ENCODE assay signal across 8 mouse cellular contexts in genomic region chr5:100499243-100499642, GRCm38 (mm10). TPM values are rescaled to one million over a fixed set of nuclear protein-coding genes. Genes with fewer than 3 reads are reported as not detected.
DNase-seq lines count a peak whose midpoint lies in the region; ATAC-seq and TF ChIP-seq lines count a peak whose summit lies in the region.

No protein-coding gene starts in this region.

- peak overlapping the region; percentile 43 for H3K9ac ChIP-seq in ES-Bruce4 (ENCODE audit: low read depth, poor library complexity, severe bottlenecking)
- no peak overlapping the region for H3K9ac ChIP-seq in forebrain, embryonic 16.5 days (replicated peaks; ENCODE audit: low read depth, low read length)
- peak overlapping the region; percentile 91 for H3K9ac ChIP-seq in liver, embryonic 15.5 days

- H3K4me1 ChIP-seq in ES-Bruce4 (ENCODE audit: control insufficient read depth, insufficient read depth, low read length), result no peaks in the 10 kb centered on the region
- peaks cover 22% of the 10 kb centered on the region for H3K4me1 ChIP-seq in forebrain, embryonic 16.5 days (replicated peaks; ENCODE audit: control insufficient read depth, insufficient read depth, low read length)
- peaks cover 41% of the 10 kb centered on the region for H3K4me1 ChIP-seq in liver, embryonic 15.5 days (replicated peaks)

- TF ChIP-seq POLR2A in ES-Bruce4 (IDR thresholded peaks at IDR 0.05; ENCODE audit: insufficient read depth, low read length), result no peak

- no peaks in the 10 kb centered on the region for H3K9me3 ChIP-seq in ES-Bruce4 (replicated peaks; ENCODE audit: control insufficient read depth, insufficient read depth, low read length, poor library complexity, severe bottlenecking)
- no peaks in the 10 kb centered on the region for H3K9me3 ChIP-seq in forebrain, embryonic 16.5 days (ENCODE audit: control insufficient read depth, low read length)
- no peaks in the 10 kb centered on the region for H3K9me3 ChIP-seq in liver, embryonic 15.5 days (replicated peaks)

- no peaks in the 10 kb centered on the region for H3K36me3 ChIP-seq in ES-Bruce4 (ENCODE audit: control insufficient read depth, insufficient read depth, low read length, poor library complexity, severe bottlenecking)
- no peaks in the 10 kb centered on the region for H3K36me3 ChIP-seq in forebrain, embryonic 16.5 days (ENCODE audit: control insufficient read depth, insufficient read depth)
- H3K36me3 ChIP-seq in liver, embryonic 15.5 days (replicated peaks), result no peaks in the 10 kb centered on the region

- WGBS in forebrain, embryonic 16.5 days, result 25% methylated on average over 2 of the region's 2 CpGs
- 8% methylated on average over 2 of the region's 2 CpGs for WGBS in liver, embryonic 15.5 days (ENCODE audit: insufficient replicate concordance)

- TF ChIP-seq CTCF in ES-Bruce4 (IDR thresholded peaks at IDR 0.05; ENCODE audit: low read depth, low read length), result no peak

- no peaks in the 10 kb centered on the region for H3K27me3 ChIP-seq in ES-Bruce4 (ENCODE audit: control insufficient read depth, insufficient read depth, low read length, poor library complexity, severe bottlenecking)
- H3K27me3 ChIP-seq in forebrain, embryonic 16.5 days (replicated peaks; ENCODE audit: control insufficient read depth, insufficient read depth, low read length), result no peaks in the 10 kb centered on the region
- 0 out of 2 replicates have a peak, but pooled peaks cover 3% of the 10 kb centered on the region for H3K27me3 ChIP-seq in liver, embryonic 15.5 days

- peak overlapping the region; percentile 99 for H3K4me2 ChIP-seq in forebrain, embryonic 16.5 days (ENCODE audit: low read length)
- peak overlapping the region; percentile 94 for H3K4me2 ChIP-seq in liver, embryonic 15.5 days

- no peak for ATAC-seq in forebrain, embryonic 16.5 days
- no peak for ATAC-seq in liver, embryonic 15.5 days (ENCODE audit: insufficient read depth)

- H3K27ac ChIP-seq in ES-Bruce4 (ENCODE audit: insufficient read depth, low read length), result no peak overlapping the region
- no peak overlapping the region for H3K27ac ChIP-seq in forebrain, embryonic 16.5 days (ENCODE audit: low read length)
- H3K27ac ChIP-seq in liver, embryonic 15.5 days (replicated peaks), result peak overlapping the region; percentile 97

- no peak for TF ChIP-seq EP300 in ES-Bruce4 (IDR thresholded peaks at IDR 0.05; ENCODE audit: insufficient read depth, low read depth, low read length)

- DNase-seq in heart, adult 11 months, result peak; percentile 12
- DNase-seq in heart, adult 9 months (ENCODE audit: low spot score in 2 of 2), result no peak
- no peak for DNase-seq in thymus, postnatal 4 days
- no peak for DNase-seq in thymus, postnatal 36 days
- no peak for DNase-seq in cerebellum, postnatal 14 days

- no peak overlapping the region for H3K4me3 ChIP-seq in ES-Bruce4 (ENCODE audit: low read depth, low read length)
- peak overlapping the region; percentile 75 for H3K4me3 ChIP-seq in forebrain, embryonic 16.5 days (replicated peaks; ENCODE audit: low read length)
- peak overlapping the region; percentile 79 for H3K4me3 ChIP-seq in liver, embryonic 15.5 days (replicated peaks)

RNA-seq across cellular contexts. Expression of gene Lin54, which starts 1.2 kb away (rescaled TPM):
- polyA plus RNA-seq in ES-Bruce4 (2011; ENCODE audit: insufficient read depth, insufficient read length, low read depth, missing spikeins), result 31.9 and 34.9 TPM in 2 replicates
- 9.4 and 11.0 TPM in 2 replicates for polyA plus RNA-seq in forebrain, embryonic 16.5 days (2015; fragmentation: Nextera tagmentation; extraction: Ambion mirVana)
- polyA plus RNA-seq in liver, embryonic 15.5 days (2015; fragmentation: Nextera tagmentation; extraction: Ambion mirVana), result 8.8 and 9.1 TPM in 2 replicates

RNA-seq across cellular contexts. Expression of gene Cops4, which starts 18.9 kb away (rescaled TPM):
- 104 and 118 TPM in 2 replicates for polyA plus RNA-seq in ES-Bruce4 (2011; ENCODE audit: insufficient read depth, insufficient read length, low read depth, missing spikeins)
- polyA plus RNA-seq in forebrain, embryonic 16.5 days (2015; fragmentation: Nextera tagmentation; extraction: Ambion mirVana), result 191 and 196 TPM in 2 replicates
- 65.8 and 67.6 TPM in 2 replicates for polyA plus RNA-seq in liver, embryonic 15.5 days (2015; fragmentation: Nextera tagmentation; extraction: Ambion mirVana)
